Mouse (Mus musculus) bone marrow, adult 2 months (tissue): ENCODE results near the gene Mtr.

Source experiments
- CTCF ChIP-seq: fragments of 200-500 bp; IDR thresholded peaks from 2 replicates; pipeline ENCODE4 v1.5.1; 2011; ENCODE audit warnings: low read length, control low read depth; ENCODE audit not compliant: control insufficient read depth, insufficient read depth
- POLR2A ChIP-seq: fragments of 200-500 bp; IDR thresholded peaks from 2 replicates; pipeline ENCODE4 v1.6.1; 2011; ENCODE audit warnings: low read depth, mild to moderate bottlenecking, control low read depth, low read length, borderline replicate concordance; ENCODE audit not compliant: control insufficient read depth

- TF ChIP-seq CTCF: no peak
- TF ChIP-seq POLR2A: no peak
These were observed 39.9 kb upstream of the Mtr start for GRCm38 (mm10) chr13:12297777-12298176.
